Mouse (Mus musculus) forebrain, embryonic 14.5 days (tissue): Measurements from ENCODE around the gene Gm4846. TPM values are rescaled to one million over a fixed set of nuclear protein-coding genes. Genes with fewer than 3 reads are reported as not detected.
"Not testable (repeated sequence)": the region's sequence is repeated elsewhere in the genome, so short reads cannot be mapped to it uniquely, and the experiment has no call there.

Experiments
- ATAC-seq: fragments of 200-750 bp; cut with Nextera tagmentation; 2 replicates; pipeline ENCODE4 v1.8.0; 2017; ENCODE audit warnings: mild to moderate bottlenecking, moderate library complexity
- DNase-seq: peaks from one replicate; pipeline ENCODE4 v3.0.0-alpha.2; 2015; ENCODE audit warnings: low spot score
- H3K27ac ChIP-seq: fragments of 300-500 bp; sonication (generic); 2 replicates; pipeline ENCODE4 v1.5.1; 2014; ENCODE audit warnings: low read depth, mild to moderate bottlenecking, control low read depth, low read length, moderate library complexity
- H3K27me3 ChIP-seq: fragments of 300-500 bp; sonication (generic); replicated peaks from 2 replicates; pipeline ENCODE4 v1.6.1; 2014; ENCODE audit warnings: low read length, control low read depth, mixed read lengths; ENCODE audit not compliant: control insufficient read depth, insufficient read depth
- H3K36me3 ChIP-seq: fragments of 300-500 bp; sonication (generic); 2 replicates; pipeline ENCODE4 v1.6.1; 2014; ENCODE audit warnings: low read length, control low read depth; ENCODE audit not compliant: control insufficient read depth, insufficient read depth
- H3K4me1 ChIP-seq: fragments of 300-500 bp; sonication (generic); 2 replicates; pipeline ENCODE4 v1.6.1; 2014; ENCODE audit warnings: antibody characterized with exemption, low read length, control low read depth; ENCODE audit not compliant: control insufficient read depth, insufficient read depth
- H3K4me2 ChIP-seq: fragments of 300-500 bp; sonication (generic); 2 replicates; pipeline ENCODE4 v1.6.1; 2014; ENCODE audit warnings: mild to moderate bottlenecking, control low read depth, low read length
- H3K4me3 ChIP-seq: fragments of 300-500 bp; sonication (generic); 2 replicates; pipeline ENCODE4 v1.5.1; 2014; ENCODE audit warnings: low read depth, low read length, control low read depth
- H3K9ac ChIP-seq: fragments of 300-500 bp; sonication (generic); 2 replicates; pipeline ENCODE4 v1.6.1; 2014; ENCODE audit warnings: mild to moderate bottlenecking, low read length, control low read depth, moderate library complexity
- H3K9me3 ChIP-seq: fragments of 300-500 bp; sonication (generic); replicated peaks from 2 replicates; pipeline ENCODE4 v1.6.1; 2016; ENCODE audit warnings: low read length, control low read depth, mixed read lengths; ENCODE audit not compliant: control insufficient read depth
- WGBS: fragments of 180-500 bp; shearing (Covaris S2); extraction: QIAGEN DNeasy Blood & Tissue Kit; methylation state at CpG from one replicate; pipeline ENCODE4 v1.1.7; 2014; 5-methylcytosine and 5-hydroxymethylcytosine counted together
- polyA plus RNA-seq: library from polyadenylated mRNA; unstranded; fragments of >200 nt; fragmentation: Nextera tagmentation; extraction: Ambion mirVana; gene quantifications from 2 replicates; pipeline ENCODE4 v1.2.1, GENCODE M21; 2014

Gm4846 gene
- polyA plus RNA-seq: not detected in 2 replicates

- H3K9me3 ChIP-seq, H3K4me1 ChIP-seq, H3K27ac ChIP-seq, ATAC-seq, H3K4me2 ChIP-seq, H3K27me3 ChIP-seq, DNase-seq, H3K4me3 ChIP-seq, H3K36me3 ChIP-seq, H3K9ac ChIP-seq: not testable (repeated sequence)
- 57% methylated on average over 1 of the region's 1 CpGs for WGBS
These were observed at the start of gene Gm4846 for GRCm38 (mm10) chr1:166497488-166497887. Gene Gm4846, minus strand, starts transcription at chr1:166497588.

DNA sequence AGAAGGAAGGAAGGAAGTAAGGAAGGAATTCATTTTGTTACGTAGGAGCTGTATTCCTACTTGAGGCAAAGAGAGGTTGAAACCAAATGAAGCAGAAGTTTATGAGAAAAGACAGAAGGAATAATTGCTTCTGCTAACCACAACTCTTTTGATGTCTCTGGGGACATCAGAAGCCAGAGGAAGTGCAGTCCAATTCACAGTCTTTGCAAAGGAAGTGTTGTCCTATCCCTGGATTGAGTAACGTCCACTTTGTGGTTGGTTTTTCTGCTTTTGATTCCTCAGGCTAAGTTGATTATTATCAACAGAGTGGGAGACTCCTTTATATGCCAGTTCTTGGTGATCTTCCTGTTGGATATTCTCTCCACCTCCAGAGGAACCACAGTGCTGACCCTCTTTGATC lies 34.1 kb upstream of the Gm4846 start:
- not testable (repeated sequence) for ATAC-seq

DNA sequence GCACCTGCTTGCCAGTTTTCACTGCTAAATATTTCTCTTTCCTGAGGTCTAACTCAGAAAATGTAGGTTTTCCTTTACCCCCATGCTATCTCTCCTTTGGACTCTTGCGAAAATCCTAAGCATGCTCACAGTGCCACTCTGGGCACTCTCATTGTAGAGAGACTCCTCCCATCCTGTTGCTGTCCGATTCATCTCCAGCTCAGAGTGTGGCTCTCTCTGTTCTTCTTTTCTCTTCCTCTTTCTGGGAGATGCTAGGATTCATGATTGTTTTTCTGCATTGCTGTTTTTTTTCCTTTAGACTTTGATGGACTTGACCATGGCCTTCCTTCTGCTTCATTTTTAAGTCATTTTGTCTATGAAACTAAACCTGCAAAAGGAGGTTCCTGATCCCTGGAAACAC lies 27.3 kb upstream of the Gm4846 start:
- H3K27me3 ChIP-seq, ATAC-seq, H3K4me1 ChIP-seq, H3K9ac ChIP-seq, H3K4me3 ChIP-seq, H3K9me3 ChIP-seq, H3K36me3 ChIP-seq, DNase-seq, H3K4me2 ChIP-seq, H3K27ac ChIP-seq: not testable (repeated sequence)
- 88% methylated on average over 2 of the region's 2 CpGs for WGBS

More for the DNA sequence above, 34.1 kb upstream of the Gm4846 start:
- H3K9me3 ChIP-seq, DNase-seq, H3K4me3 ChIP-seq, H3K27me3 ChIP-seq, H3K27ac ChIP-seq, H3K36me3 ChIP-seq, H3K9ac ChIP-seq, H3K4me2 ChIP-seq, H3K4me1 ChIP-seq: not testable (repeated sequence)
- 92% methylated on average over 2 of the region's 2 CpGs for WGBS

DNA sequence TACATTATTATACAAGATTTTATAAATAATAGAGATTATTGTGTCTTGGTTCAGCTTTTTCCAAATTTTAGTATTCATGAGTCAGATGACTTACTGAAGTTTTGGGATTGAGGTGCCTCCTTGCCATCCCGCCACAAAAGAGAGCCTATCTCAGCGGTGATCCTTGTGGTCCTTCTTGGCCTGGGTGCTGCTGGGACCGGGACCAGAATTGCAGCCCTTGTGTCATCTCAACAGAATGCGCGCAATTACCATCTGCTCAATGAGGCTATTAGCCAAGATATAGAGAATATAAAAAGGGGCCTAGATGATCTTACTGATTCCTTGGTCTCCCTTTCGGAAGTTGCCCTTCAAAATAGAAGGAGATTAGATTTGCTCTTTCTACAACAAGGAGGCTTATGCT lies 22.2 kb upstream of the Gm4846 start:
- H3K4me2 ChIP-seq, H3K9ac ChIP-seq, H3K36me3 ChIP-seq, DNase-seq, H3K4me1 ChIP-seq, H3K9me3 ChIP-seq, H3K4me3 ChIP-seq, H3K27me3 ChIP-seq, ATAC-seq, H3K27ac ChIP-seq: not testable (repeated sequence)
- 94% methylated on average over 6 of the region's 6 CpGs for WGBS

DNA sequence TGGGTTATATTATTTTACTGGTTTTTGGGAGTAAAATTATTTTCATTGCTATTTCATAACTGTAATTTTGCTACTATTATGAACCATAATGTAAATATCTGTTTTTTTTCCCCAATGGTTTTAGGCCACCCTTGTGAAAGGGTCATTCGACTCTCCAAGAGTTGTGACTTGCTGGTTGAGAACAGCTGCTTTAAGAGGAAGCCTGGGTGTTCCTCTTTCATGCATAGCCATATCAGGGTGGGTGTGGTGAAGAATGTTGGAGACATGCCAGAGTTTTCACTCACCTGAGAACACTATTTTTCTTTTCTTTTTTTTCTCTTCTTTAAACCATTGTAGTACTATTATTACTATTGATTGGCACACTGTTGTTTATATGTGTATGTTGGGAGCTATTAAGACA lies 19.2 kb upstream of the Gm4846 start:
- no peak for DNase-seq
- no peak overlapping the region for H3K4me3 ChIP-seq
- no peak overlapping the region for H3K9ac ChIP-seq
- ATAC-seq: no peak
- H3K36me3 ChIP-seq: no peaks in the 10 kb centered on the region
- no peak overlapping the region for H3K27ac ChIP-seq
- no peaks in the 10 kb centered on the region for H3K4me1 ChIP-seq
- H3K9me3 ChIP-seq: no peaks in the 10 kb centered on the region
- WGBS: 94% methylated on average over 1 of the region's 1 CpGs
- no peak overlapping the region for H3K4me2 ChIP-seq
- H3K27me3 ChIP-seq: no peaks in the 10 kb centered on the region

DNA sequence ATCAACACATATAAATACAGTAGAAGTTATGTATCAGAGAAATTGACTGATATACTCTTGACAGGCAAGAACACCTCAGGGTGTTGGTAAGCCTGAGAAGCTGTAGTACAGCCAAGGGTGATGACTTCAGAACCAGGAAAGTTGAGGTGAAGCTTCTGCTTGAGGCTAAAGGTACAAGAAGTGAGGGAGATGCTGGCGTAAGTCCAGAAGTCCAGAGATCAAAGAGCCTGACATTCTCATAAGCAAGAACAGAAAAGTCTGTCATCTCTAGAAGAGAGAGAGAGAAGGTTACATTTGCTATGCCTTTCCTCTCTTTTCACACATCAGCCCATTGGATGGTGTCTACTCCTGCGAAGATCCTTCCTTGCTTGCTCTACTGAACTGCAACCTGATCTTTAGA lies 6.8 kb upstream of the Gm4846 start:
- not testable (repeated sequence) for ATAC-seq, H3K9ac ChIP-seq, H3K4me3 ChIP-seq, H3K27me3 ChIP-seq, H3K36me3 ChIP-seq, H3K27ac ChIP-seq, H3K4me2 ChIP-seq, H3K4me1 ChIP-seq, H3K9me3 ChIP-seq, DNase-seq
- WGBS: 78% methylated on average over 2 of the region's 2 CpGs

GRCm38 (mm10) chr1:166479503-166479902 lies 17.9 kb downstream of the Gm4846 start:
- H3K27me3 ChIP-seq: no peaks in the 10 kb centered on the region
- H3K4me3 ChIP-seq: no peak overlapping the region
- no peaks in the 10 kb centered on the region for H3K36me3 ChIP-seq
- DNase-seq (no peak), ATAC-seq (no peak)
- WGBS: 90% methylated on average over 2 of the region's 2 CpGs
- no peak overlapping the region for H3K4me2 ChIP-seq
- H3K9me3 ChIP-seq: no peaks in the 10 kb centered on the region
- no peak overlapping the region for H3K9ac ChIP-seq
- H3K4me1 ChIP-seq: no peaks in the 10 kb centered on the region
- no peak overlapping the region for H3K27ac ChIP-seq

DNA sequence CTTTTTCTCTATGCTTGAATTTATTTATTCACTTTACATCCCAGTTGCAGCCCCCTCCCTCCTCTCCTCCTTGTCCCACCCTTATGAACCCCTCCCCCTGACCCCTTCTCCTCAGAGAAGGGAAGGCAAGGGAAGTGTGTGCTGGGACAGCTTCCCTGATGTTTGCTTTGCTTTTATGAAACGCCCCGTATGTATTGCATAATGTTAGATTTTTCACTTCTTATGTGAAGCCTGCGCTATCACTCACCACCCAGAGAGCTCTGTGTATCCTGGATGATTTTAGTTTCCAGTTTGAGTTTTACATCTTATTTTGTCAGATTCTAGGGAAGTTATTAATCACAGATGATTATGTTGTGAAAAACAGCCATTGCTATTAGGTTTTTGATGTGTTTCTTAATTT lies 30.2 kb downstream of the Gm4846 start:
- Histone ChIP-seq H3K9me3 (no peaks in the 10 kb centered on the region), H3K4me2 (no peak overlapping the region), H3K4me3 (no peak overlapping the region), H3K4me1 (no peaks in the 10 kb centered on the region), H3K27ac (no peak overlapping the region), H3K9ac (no peak overlapping the region), H3K36me3 (no peaks in the 10 kb centered on the region), H3K27me3 (no peaks in the 10 kb centered on the region)
- ATAC-seq (no peak), DNase-seq (no peak)
- 94% methylated on average over 3 of the region's 3 CpGs for WGBS

DNA sequence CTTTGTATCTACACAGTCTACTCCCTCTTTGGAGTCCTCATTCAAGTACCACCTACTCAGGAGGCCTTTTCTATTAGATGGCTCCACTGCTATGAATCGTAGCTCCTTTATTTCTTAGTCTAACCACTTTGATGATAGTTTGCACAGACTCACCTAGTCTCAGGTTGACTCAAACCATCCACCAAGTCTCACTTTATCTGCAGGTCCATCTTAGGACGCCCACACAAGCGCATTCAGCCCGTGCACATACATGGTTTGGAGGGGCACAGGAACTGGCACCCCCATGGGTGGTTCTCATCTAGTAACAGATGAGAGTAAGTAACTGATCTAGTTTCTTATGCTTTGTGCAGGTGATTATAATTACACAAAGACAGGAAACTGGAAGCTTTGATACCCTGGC lies 34.8 kb downstream of the Gm4846 start:
- Histone ChIP-seq H3K4me3 (no peak overlapping the region), H3K4me2 (no peak overlapping the region), H3K36me3 (no peaks in the 10 kb centered on the region), H3K27ac (no peak overlapping the region), H3K9ac (no peak overlapping the region), H3K27me3 (no peaks in the 10 kb centered on the region), H3K4me1 (no peaks in the 10 kb centered on the region), H3K9me3 (no peaks in the 10 kb centered on the region)
- ATAC-seq (no peak), DNase-seq (no peak)
- 90% methylated on average over 4 of the region's 4 CpGs for WGBS
